Mouse (Mus musculus): ENCODE results near the gene Trex2. TPM values are rescaled to one million over a fixed set of nuclear protein-coding genes. Genes with fewer than 3 reads are reported as not detected.
"Not testable (repeated sequence)": the region's sequence is repeated elsewhere in the genome, so short reads cannot be mapped to it uniquely, and the experiment has no call there.

Trex2 gene
- polyA plus RNA-seq, 1 experiment = not detected

DNA sequence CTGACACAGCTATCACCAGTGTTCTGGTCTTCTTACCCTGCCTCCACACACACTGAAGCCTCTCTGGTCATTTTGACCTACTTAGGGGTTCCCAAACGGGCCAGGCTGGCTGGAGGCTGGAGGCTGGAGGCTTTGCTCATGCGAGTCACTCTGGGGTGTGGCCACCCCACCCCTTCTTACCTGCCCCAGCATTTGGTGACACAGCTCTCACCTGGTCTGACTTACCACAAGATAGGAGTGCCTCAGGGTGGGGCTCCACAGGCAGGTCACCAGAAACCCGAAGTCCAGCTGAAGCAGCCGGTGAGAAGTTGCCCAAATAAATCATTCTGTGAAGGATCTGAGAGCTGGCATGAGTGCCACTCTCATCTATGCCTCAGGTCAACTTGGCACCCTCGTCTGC is 2.3 kb downstream of the Trex2 start:
- Histone ChIP-seq H3K4me3 (ENCODE audit: extremely low read depth, insufficient read depth, insufficient read length) (no peak overlapping the region), H3K36me3 (ENCODE audit: control insufficient read depth, insufficient read depth, low read length) (peaks cover 1% of the 10 kb centered on the region; the same call in 1 of the 2 replicates), H3K27ac (ENCODE audit: insufficient read depth, low read length) (no peak overlapping the region), H3K27me3 (ENCODE audit: control insufficient read depth, insufficient read depth, low read length) (no peaks in the 10 kb centered on the region), H3K4me1 (ENCODE audit: control insufficient read depth, insufficient read depth, insufficient read length) (no peaks in the 10 kb centered on the region)
- no peak for DNase-seq (ENCODE audit: low read depth in 1 of 2, low spot score in 2 of 2)
- TF ChIP-seq CTCF (IDR thresholded peaks at IDR 0.05; ENCODE audit: extremely low read depth, insufficient read depth, insufficient read length, insufficient replicate concordance) = no peak
- TF ChIP-seq POLR2A (IDR thresholded peaks at IDR 0.05; ENCODE audit: low read depth, low read length) = no peak
- 77% methylated on average over 5 of the region's 5 CpGs for WGBS

DNA sequence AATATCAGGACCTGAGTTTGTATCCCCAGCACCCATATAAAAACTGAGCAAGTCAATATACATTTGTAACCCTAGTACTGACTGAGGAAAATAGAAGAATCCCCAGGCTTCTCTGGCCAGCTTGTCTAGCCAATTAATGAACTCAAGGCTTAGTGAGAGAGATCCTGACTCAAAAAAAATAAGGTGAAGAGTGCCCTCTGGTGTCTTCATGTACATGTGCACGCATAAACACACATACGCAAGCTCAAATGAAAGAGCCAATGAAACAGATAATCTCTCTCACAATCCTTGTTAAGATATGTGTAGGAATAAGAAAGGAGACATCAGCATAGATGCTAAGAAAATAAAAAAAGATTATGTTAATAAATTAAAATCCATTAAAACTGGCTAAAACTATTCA is 5.1 kb downstream of the Trex2 start:
- TF ChIP-seq CTCF (IDR thresholded peaks at IDR 0.05; ENCODE audit: extremely low read depth, insufficient read depth, insufficient read length, insufficient replicate concordance) (no peak), POLR2A (IDR thresholded peaks at IDR 0.05; ENCODE audit: low read depth, low read length) (no peak)
- H3K4me1 ChIP-seq (ENCODE audit: control insufficient read depth, insufficient read depth, insufficient read length) = no peaks in the 10 kb centered on the region
- H3K4me3 ChIP-seq (ENCODE audit: extremely low read depth, insufficient read depth, insufficient read length) = no peak overlapping the region
- DNase-seq (ENCODE audit: low read depth in 1 of 2, low spot score in 2 of 2) = no peak
- H3K27me3 ChIP-seq (ENCODE audit: control insufficient read depth, insufficient read depth, low read length) = no peaks in the 10 kb centered on the region
- H3K36me3 ChIP-seq (ENCODE audit: control insufficient read depth, insufficient read depth, low read length) = no peaks in the 10 kb centered on the region
- H3K27ac ChIP-seq (ENCODE audit: insufficient read depth, low read length) = no peak overlapping the region
- 87% methylated on average over 2 of the region's 2 CpGs for WGBS

DNA sequence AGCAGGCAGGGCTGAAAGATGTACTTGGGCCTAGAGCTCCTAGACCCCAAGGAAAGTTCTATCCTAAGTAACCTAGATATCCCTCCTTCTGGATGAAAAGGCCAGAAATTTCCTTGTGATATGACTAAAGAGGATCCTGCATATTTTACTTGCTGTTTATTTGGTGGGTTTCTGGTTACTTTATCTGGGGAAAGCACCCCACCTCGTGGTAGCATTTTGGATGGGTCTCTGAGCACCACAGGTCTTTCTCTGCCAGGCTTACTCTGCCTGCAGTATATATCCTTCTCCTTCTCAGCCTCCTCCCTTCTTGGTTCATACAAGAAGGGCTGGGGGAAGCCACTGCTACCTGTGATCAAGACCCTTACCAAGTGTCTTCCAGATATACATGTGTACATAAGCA is 22.4 kb downstream of the Trex2 start:
- H3K4me1 ChIP-seq (ENCODE audit: control insufficient read depth, insufficient read depth, insufficient read length) = no peaks in the 10 kb centered on the region
- no peaks in the 10 kb centered on the region for H3K27me3 ChIP-seq (ENCODE audit: control insufficient read depth, insufficient read depth, low read length)
- TF ChIP-seq CTCF (IDR thresholded peaks at IDR 0.05; ENCODE audit: extremely low read depth, insufficient read depth, insufficient read length, insufficient replicate concordance) (no peak), POLR2A (IDR thresholded peaks at IDR 0.05; ENCODE audit: low read depth, low read length) (no peak)
- H3K36me3 ChIP-seq (ENCODE audit: control insufficient read depth, insufficient read depth, low read length) = no peaks in the 10 kb centered on the region
- 13% methylated on average over 1 of the region's 1 CpGs for WGBS
- H3K27ac ChIP-seq (ENCODE audit: insufficient read depth, low read length) = no peak overlapping the region
- H3K4me3 ChIP-seq (ENCODE audit: extremely low read depth, insufficient read depth, insufficient read length) = no peak overlapping the region
- DNase-seq (ENCODE audit: low read depth in 1 of 2, low spot score in 2 of 2) = no peak

DNA sequence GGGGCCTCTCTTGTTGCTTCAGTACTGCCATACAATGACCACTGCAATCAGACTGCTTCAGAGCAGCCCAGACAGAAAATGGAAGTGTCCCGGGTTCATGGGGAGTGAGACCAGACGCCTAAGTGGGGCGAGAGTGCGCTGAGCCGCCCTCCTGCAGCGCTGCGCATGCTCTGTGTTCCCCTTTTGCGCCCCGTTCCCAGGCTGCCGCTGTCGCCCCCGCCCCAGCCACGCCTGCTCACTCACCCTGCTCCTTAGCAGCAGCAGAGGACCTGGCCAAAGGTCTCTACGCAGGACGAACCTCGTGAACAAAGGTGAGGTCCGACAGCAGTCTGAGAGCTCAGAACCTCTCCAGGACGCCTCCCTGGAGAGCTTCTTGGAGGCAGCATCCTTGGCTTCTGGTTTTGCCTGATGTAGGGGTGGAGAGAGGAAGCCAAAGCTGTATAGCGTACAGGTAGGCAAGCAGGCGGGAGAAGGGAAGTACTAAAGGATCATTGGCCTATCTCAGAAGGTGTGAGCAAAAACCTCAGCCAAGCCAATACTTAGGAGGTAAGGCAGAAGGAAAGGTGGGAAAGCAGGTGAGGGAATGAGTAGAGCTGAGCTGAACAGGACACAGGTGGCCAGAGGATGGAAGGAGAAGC is 24.1 kb downstream of the Trex2 start, which contains the start of gene Zfp92:
TSS of gene Zfp92 (plus strand) at position 217 of the 638 bp plus-strand sequence.
- no peak for DNase-seq (ENCODE audit: low read depth in 1 of 2, low spot score in 2 of 2)
- no peak within 1 kb of the TSS for H3K4me3 ChIP-seq (ENCODE audit: extremely low read depth, insufficient read depth, insufficient read length)
- WGBS = 24% methylated on average over 20 of the region's 20 CpGs

DNA sequence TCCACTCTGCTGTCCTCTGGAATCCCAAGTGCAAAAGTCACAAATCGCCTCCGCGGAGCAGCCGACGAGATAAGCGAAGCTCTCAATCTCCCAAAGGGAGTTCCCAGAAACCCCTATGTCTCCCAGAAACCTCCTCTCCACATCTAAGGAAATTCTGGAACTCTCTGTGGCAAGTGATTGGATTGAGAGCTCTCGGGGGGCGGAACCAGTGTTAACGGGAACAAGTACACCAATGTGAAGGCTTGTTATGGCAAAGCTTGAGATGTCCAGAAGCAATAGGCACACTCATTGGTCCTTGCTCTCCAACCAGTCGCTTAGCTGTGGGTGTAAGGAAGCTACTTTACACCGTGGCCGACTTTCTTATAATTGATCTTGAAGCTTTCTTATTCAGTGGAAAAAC is 33.5 kb downstream of the Trex2 start:
- H3K27me3 ChIP-seq (ENCODE audit: control insufficient read depth, insufficient read depth, low read length) = no peaks in the 10 kb centered on the region
- no peak overlapping the region for H3K4me3 ChIP-seq (ENCODE audit: extremely low read depth, insufficient read depth, insufficient read length)
- H3K36me3 ChIP-seq (ENCODE audit: control insufficient read depth, insufficient read depth, low read length) = no peaks in the 10 kb centered on the region
- H3K4me1 ChIP-seq (ENCODE audit: control insufficient read depth, insufficient read depth, insufficient read length) = no peaks in the 10 kb centered on the region
- no peak overlapping the region for H3K27ac ChIP-seq (ENCODE audit: insufficient read depth, low read length)
- TF ChIP-seq CTCF (IDR thresholded peaks at IDR 0.05; ENCODE audit: extremely low read depth, insufficient read depth, insufficient read length, insufficient replicate concordance) (no peak), POLR2A (IDR thresholded peaks at IDR 0.05; ENCODE audit: low read depth, low read length) (no peak)
- no peak for DNase-seq (ENCODE audit: low read depth in 1 of 2, low spot score in 2 of 2)
- 93% methylated on average over 12 of the region's 12 CpGs for WGBS

More for the DNA sequence above, 24.1 kb downstream of the Trex2 start, which contains the start of gene Zfp92:
- TF ChIP-seq CTCF (IDR thresholded peaks at IDR 0.05; ENCODE audit: extremely low read depth, insufficient read depth, insufficient read length, insufficient replicate concordance) = no peak
- no peak for TF ChIP-seq POLR2A (IDR thresholded peaks at IDR 0.05; ENCODE audit: low read depth, low read length)
- no peaks in the 10 kb centered on the region for H3K27me3 ChIP-seq (ENCODE audit: control insufficient read depth, insufficient read depth, low read length)
- H3K36me3 ChIP-seq (ENCODE audit: control insufficient read depth, insufficient read depth, low read length) = no peaks in the 10 kb centered on the region
- H3K4me1 ChIP-seq (ENCODE audit: control insufficient read depth, insufficient read depth, insufficient read length) = no peaks in the 10 kb centered on the region
- H3K27ac ChIP-seq (ENCODE audit: insufficient read depth, low read length) = no peak within 1 kb of the TSS

DNA sequence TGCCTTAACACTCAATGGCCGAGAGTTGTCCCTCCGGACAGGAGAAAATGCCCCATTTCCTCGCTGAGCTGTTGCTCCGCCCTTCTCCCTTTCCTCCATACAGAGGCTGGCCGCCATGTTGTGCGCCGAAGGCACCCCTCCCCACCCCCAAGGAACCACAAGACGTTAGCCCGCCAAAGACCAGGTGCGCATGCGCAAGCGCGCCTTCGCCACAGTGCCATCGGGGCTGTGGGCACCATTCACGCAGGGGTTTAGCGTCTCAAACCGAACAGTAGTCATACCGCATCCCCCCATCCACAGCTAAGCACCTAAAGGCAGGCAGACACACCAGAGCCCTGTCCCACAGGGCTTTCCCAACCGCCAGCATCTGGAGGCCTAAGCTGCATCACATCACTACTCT is 34.2 kb downstream of the Trex2 start:
- no peaks in the 10 kb centered on the region for H3K36me3 ChIP-seq (ENCODE audit: control insufficient read depth, insufficient read depth, low read length)
- no peak overlapping the region for H3K4me3 ChIP-seq (ENCODE audit: extremely low read depth, insufficient read depth, insufficient read length)
- 89% methylated on average over 18 of the region's 20 CpGs for WGBS
- no peaks in the 10 kb centered on the region for H3K27me3 ChIP-seq (ENCODE audit: control insufficient read depth, insufficient read depth, low read length)
- no peak for DNase-seq (ENCODE audit: low read depth in 1 of 2, low spot score in 2 of 2)
- no peaks in the 10 kb centered on the region for H3K4me1 ChIP-seq (ENCODE audit: control insufficient read depth, insufficient read depth, insufficient read length)
- H3K27ac ChIP-seq (ENCODE audit: insufficient read depth, low read length) = no peak overlapping the region
- TF ChIP-seq CTCF (IDR thresholded peaks at IDR 0.05; ENCODE audit: extremely low read depth, insufficient read depth, insufficient read length, insufficient replicate concordance) (no peak), POLR2A (IDR thresholded peaks at IDR 0.05; ENCODE audit: low read depth, low read length) (no peak)

DNA sequence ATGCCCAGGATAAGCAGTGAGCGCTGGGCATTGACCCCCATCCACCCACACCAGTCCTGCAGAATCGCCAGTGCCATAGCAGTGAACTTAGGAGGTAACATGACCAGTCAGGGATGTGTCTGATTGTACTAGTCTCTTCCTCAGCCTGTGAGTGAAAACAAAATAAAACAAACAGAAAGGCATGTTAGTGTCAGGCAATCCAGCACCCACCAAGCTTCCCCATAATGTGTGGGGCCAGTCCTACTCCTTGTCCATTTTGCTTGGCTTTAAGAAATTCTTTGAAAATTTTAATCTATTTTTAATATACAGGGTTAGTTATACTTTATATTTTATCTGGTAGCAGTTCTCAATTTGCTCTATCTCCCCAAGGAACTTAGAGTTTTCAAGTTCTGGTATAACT is 36.5 kb downstream of the Trex2 start, which contains the start of gene Gm18336:
TSS of gene Gm18336 (minus strand) at position 101 of the 400 bp plus-strand sequence.
- DNase-seq (ENCODE audit: low read depth in 1 of 2, low spot score in 2 of 2); H3K4me3 ChIP-seq (ENCODE audit: extremely low read depth, insufficient read depth, insufficient read length); H3K36me3 ChIP-seq (ENCODE audit: control insufficient read depth, insufficient read depth, low read length); H3K27me3 ChIP-seq (ENCODE audit: control insufficient read depth, insufficient read depth, low read length); H3K27ac ChIP-seq (ENCODE audit: insufficient read depth, low read length); H3K4me1 ChIP-seq (ENCODE audit: control insufficient read depth, insufficient read depth, insufficient read length): not testable (repeated sequence)
- WGBS = 86% methylated on average over 2 of the region's 2 CpGs

Data from spleen, adult 2 months (tissue).